Mouse (Mus musculus): ENCODE data around the gene Pi4ka. TPM values are rescaled to one million over a fixed set of nuclear protein-coding genes. Genes with fewer than 3 reads are reported as not detected.

Pi4ka gene
- polyA plus RNA-seq, 1 experiment from 2014 or later: 29.7 TPM

GRCm38 (mm10) chr16:17300818-17301217 is 105.3 kb downstream of the Pi4ka start:
- WGBS: 86% methylated on average over 3 of the region's 3 CpGs

GRCm38 (mm10) chr16:17292751-17293150 is 113.4 kb downstream of the Pi4ka start:
- peak; percentile 81 for DNase-seq (ENCODE audit: low spot score)
- no peaks in the 10 kb centered on the region for H3K9me3 ChIP-seq (ENCODE audit: control insufficient read depth, low read length)
- peaks cover 20% of the 10 kb centered on the region for H3K36me3 ChIP-seq (ENCODE audit: control insufficient read depth, insufficient read depth, low read length)
- no peak for ATAC-seq (replicated peaks; ENCODE audit: low FRiP score)
- no peak overlapping the region for H3K27ac ChIP-seq (ENCODE audit: low read depth, low read length)
- no peak overlapping the region for H3K4me3 ChIP-seq (ENCODE audit: low read depth, low read length)
- H3K4me2 ChIP-seq: no peak overlapping the region
- no peaks in the 10 kb centered on the region for H3K27me3 ChIP-seq (replicated peaks; ENCODE audit: control insufficient read depth, insufficient read depth, low read length)
- 3% methylated on average over 2 of the region's 2 CpGs for WGBS
- H3K4me1 ChIP-seq (replicated peaks; ENCODE audit: control insufficient read depth, insufficient read depth, low read length): no peaks in the 10 kb centered on the region
- H3K9ac ChIP-seq (ENCODE audit: low read depth, low read length): no peak overlapping the region

More at GRCm38 (mm10) chr16:17300818-17301217, 105.3 kb downstream of the Pi4ka start:
- H3K27me3 ChIP-seq (replicated peaks; ENCODE audit: control insufficient read depth, insufficient read depth, low read length): no peaks in the 10 kb centered on the region
- no peaks in the 10 kb centered on the region for H3K9me3 ChIP-seq (ENCODE audit: control insufficient read depth, low read length)
- DNase-seq (ENCODE audit: low spot score): no peak
- peaks cover 34% of the 10 kb centered on the region for H3K36me3 ChIP-seq (ENCODE audit: control insufficient read depth, insufficient read depth, low read length)
- H3K4me2 ChIP-seq: no peak overlapping the region
- ATAC-seq (replicated peaks; ENCODE audit: low FRiP score): no peak
- H3K4me1 ChIP-seq (replicated peaks; ENCODE audit: control insufficient read depth, insufficient read depth, low read length): no peaks in the 10 kb centered on the region
- H3K4me3 ChIP-seq (ENCODE audit: low read depth, low read length): no peak overlapping the region
- no peak overlapping the region for H3K27ac ChIP-seq (ENCODE audit: low read depth, low read length)
- no peak overlapping the region for H3K9ac ChIP-seq (ENCODE audit: low read depth, low read length)

- ATAC-seq (replicated peaks; ENCODE audit: low FRiP score) (no peak), DNase-seq (ENCODE audit: low spot score) (no peak)
- H3K9ac ChIP-seq (ENCODE audit: low read depth, low read length): no peak overlapping the region
- no peaks in the 10 kb centered on the region for H3K27me3 ChIP-seq (replicated peaks; ENCODE audit: control insufficient read depth, insufficient read depth, low read length)
- H3K4me2 ChIP-seq: no peak overlapping the region
- H3K27ac ChIP-seq (ENCODE audit: low read depth, low read length): no peak overlapping the region
- 95% methylated on average over 2 of the region's 2 CpGs for WGBS
- no peaks in the 10 kb centered on the region for H3K9me3 ChIP-seq (ENCODE audit: control insufficient read depth, low read length)
- H3K4me1 ChIP-seq (replicated peaks; ENCODE audit: control insufficient read depth, insufficient read depth, low read length): no peaks in the 10 kb centered on the region
- H3K4me3 ChIP-seq (ENCODE audit: low read depth, low read length): no peak overlapping the region
- H3K36me3 ChIP-seq (ENCODE audit: control insufficient read depth, insufficient read depth, low read length): peaks cover 15% of the 10 kb centered on the region
These were observed 115.1 kb downstream of the Pi4ka start for GRCm38 (mm10) chr16:17291016-17291415.

- H3K36me3 ChIP-seq (ENCODE audit: control insufficient read depth, insufficient read depth, low read length): peaks cover 10% of the 10 kb centered on the region
- DNase-seq (ENCODE audit: low spot score) (peak; percentile 26), ATAC-seq (replicated peaks; ENCODE audit: low FRiP score) (no peak)
- H3K27me3 ChIP-seq (replicated peaks; ENCODE audit: control insufficient read depth, insufficient read depth, low read length): no peaks in the 10 kb centered on the region
- H3K9me3 ChIP-seq (ENCODE audit: control insufficient read depth, low read length): no peaks in the 10 kb centered on the region
- H3K9ac ChIP-seq (ENCODE audit: low read depth, low read length): no peak overlapping the region
- no peak overlapping the region for H3K27ac ChIP-seq (ENCODE audit: low read depth, low read length)
- no peak overlapping the region for H3K4me2 ChIP-seq
- no peaks in the 10 kb centered on the region for H3K4me1 ChIP-seq (replicated peaks; ENCODE audit: control insufficient read depth, insufficient read depth, low read length)
- no peak overlapping the region for H3K4me3 ChIP-seq (ENCODE audit: low read depth, low read length)
- WGBS: 82% methylated on average over 2 of the region's 2 CpGs
These were observed 119.0 kb downstream of the Pi4ka start for GRCm38 (mm10) chr16:17287103-17287502.

- H3K27ac ChIP-seq (ENCODE audit: low read depth, low read length): no peak overlapping the region
- WGBS: 81% methylated on average over 6 of the region's 6 CpGs
- H3K36me3 ChIP-seq (ENCODE audit: control insufficient read depth, insufficient read depth, low read length): peaks cover 13% of the 10 kb centered on the region; the same call in 1 of the 2 replicates
- peaks cover 8% of the 10 kb centered on the region for H3K27me3 ChIP-seq (replicated peaks; ENCODE audit: control insufficient read depth, insufficient read depth, low read length)
- H3K9me3 ChIP-seq (ENCODE audit: control insufficient read depth, low read length): no peaks in the 10 kb centered on the region
- no peak for ATAC-seq (replicated peaks; ENCODE audit: low FRiP score)
- H3K4me2 ChIP-seq: no peak overlapping the region
- peaks cover 1% of the 10 kb centered on the region; the same call in 1 of the 2 replicates for H3K4me1 ChIP-seq (replicated peaks; ENCODE audit: control insufficient read depth, insufficient read depth, low read length)
- H3K9ac ChIP-seq (ENCODE audit: low read depth, low read length): no peak overlapping the region
- no peak overlapping the region for H3K4me3 ChIP-seq (ENCODE audit: low read depth, low read length)
- DNase-seq (ENCODE audit: low spot score): no peak
These were observed 123.0 kb downstream of the Pi4ka start for GRCm38 (mm10) chr16:17283151-17283550.

GRCm38 (mm10) chr16:17280471-17280870 is 125.6 kb downstream of the Pi4ka start:
- Histone ChIP-seq H3K4me2 (no peak overlapping the region), H3K36me3 (ENCODE audit: control insufficient read depth, insufficient read depth, low read length) (peaks cover 13% of the 10 kb centered on the region; the same call in 1 of the 2 replicates), H3K4me3 (ENCODE audit: low read depth, low read length) (no peak overlapping the region), H3K4me1 (replicated peaks; ENCODE audit: control insufficient read depth, insufficient read depth, low read length) (peaks cover 16% of the 10 kb centered on the region), H3K27ac (ENCODE audit: low read depth, low read length) (no peak overlapping the region), H3K27me3 (replicated peaks; ENCODE audit: control insufficient read depth, insufficient read depth, low read length) (peaks cover 19% of the 10 kb centered on the region), H3K9me3 (ENCODE audit: control insufficient read depth, low read length) (no peaks in the 10 kb centered on the region), H3K9ac (ENCODE audit: low read depth, low read length) (no peak overlapping the region)
- ATAC-seq (replicated peaks; ENCODE audit: low FRiP score) (no peak), DNase-seq (ENCODE audit: low spot score) (no peak)
- 84% methylated on average over 11 of the region's 11 CpGs for WGBS

GRCm38 (mm10) chr16:17277342-17278211 is 128.5 kb downstream of the Pi4ka start:
- H3K9me3 ChIP-seq (ENCODE audit: control insufficient read depth, low read length): no peaks in the 10 kb centered on the region
- H3K36me3 ChIP-seq (ENCODE audit: control insufficient read depth, insufficient read depth, low read length): peaks cover 8% of the 10 kb centered on the region; the same call in 1 of the 2 replicates
- H3K4me2 ChIP-seq: peak overlapping the region; percentile 85
- H3K4me3 ChIP-seq (ENCODE audit: low read depth, low read length): peak overlapping the region; percentile 70
- DNase-seq (ENCODE audit: low spot score) (peak; percentile 48), ATAC-seq (replicated peaks; ENCODE audit: low FRiP score) (0 out of 2 replicates have a peak, but pooled peaks have one; percentile 3)
- peaks cover 16% of the 10 kb centered on the region for H3K4me1 ChIP-seq (replicated peaks; ENCODE audit: control insufficient read depth, insufficient read depth, low read length)
- no peak overlapping the region for H3K9ac ChIP-seq (ENCODE audit: low read depth, low read length)
- peaks cover 19% of the 10 kb centered on the region for H3K27me3 ChIP-seq (replicated peaks; ENCODE audit: control insufficient read depth, insufficient read depth, low read length)
- WGBS: 6% methylated on average over 61 of the region's 61 CpGs
- no peak overlapping the region for H3K27ac ChIP-seq (ENCODE audit: low read depth, low read length)

GRCm38 (mm10) chr16:17276164-17277151 is 129.7 kb downstream of the Pi4ka start:
- DNase-seq (ENCODE audit: low spot score) (peak; percentile 93), ATAC-seq (replicated peaks; ENCODE audit: low FRiP score) (peak; percentile 84)
- Histone ChIP-seq H3K4me1 (replicated peaks; ENCODE audit: control insufficient read depth, insufficient read depth, low read length) (peaks cover 16% of the 10 kb centered on the region), H3K4me2 (peak overlapping the region; percentile 85), H3K9me3 (ENCODE audit: control insufficient read depth, low read length) (no peaks in the 10 kb centered on the region), H3K9ac (ENCODE audit: low read depth, low read length) (peak overlapping the region; percentile 66), H3K4me3 (ENCODE audit: low read depth, low read length) (peak overlapping the region; percentile 70), H3K27ac (ENCODE audit: low read depth, low read length) (0 out of 2 replicates have a peak overlapping the region, but pooled peaks have one; percentile 19), H3K27me3 (replicated peaks; ENCODE audit: control insufficient read depth, insufficient read depth, low read length) (peaks cover 19% of the 10 kb centered on the region), H3K36me3 (ENCODE audit: control insufficient read depth, insufficient read depth, low read length) (no peaks in the 10 kb centered on the region; the same call in 1 of the 2 replicates)
- WGBS: under 1% methylated on average over 62 of the region's 62 CpGs

Data from liver, embryonic 11.5 days (tissue).